Mouse (Mus musculus) hindbrain, embryonic 10.5 days (tissue): ENCODE results near the gene Psmd9. TPM values are rescaled to one million over a fixed set of nuclear protein-coding genes. Genes with fewer than 3 reads are reported as not detected.

Source experiments
- DNase-seq: peaks from one replicate; pipeline ENCODE4 v3.0.0-alpha.2; 2017; ENCODE audit warnings: low spot score
- H3K27ac ChIP-seq: fragments of 300-500 bp; sonication (generic); 2 replicates; pipeline ENCODE4 v1.5.1; 2016; ENCODE audit warnings: mild to moderate bottlenecking, moderate library complexity
- H3K27me3 ChIP-seq: fragments of 300-500 bp; sonication (generic); 2 replicates; pipeline ENCODE4 v1.6.1; 2016; ENCODE audit warnings: mild to moderate bottlenecking; ENCODE audit not compliant: poor library complexity, insufficient read depth, severe bottlenecking
- H3K36me3 ChIP-seq: fragments of 300-500 bp; sonication (generic); 2 replicates; pipeline ENCODE4 v1.6.1; 2016; ENCODE audit warnings: mild to moderate bottlenecking, moderate library complexity
- H3K4me1 ChIP-seq: fragments of 300-500 bp; sonication (generic); replicated peaks from 2 replicates; pipeline ENCODE4 v1.6.1; 2016; ENCODE audit warnings: mild to moderate bottlenecking
- H3K4me3 ChIP-seq: fragments of 300-500 bp; sonication (generic); 2 replicates; pipeline ENCODE4 v1.5.1; 2016; ENCODE audit warnings: mild to moderate bottlenecking, moderate library complexity
- H3K9me3 ChIP-seq: fragments of 300-500 bp; sonication (generic); 2 replicates; pipeline ENCODE4 v1.6.1; 2016; ENCODE audit warnings: mild to moderate bottlenecking, moderate library complexity
- WGBS: fragments of 180-500 bp; shearing (Covaris S2); methylation state at CpG from one replicate; pipeline ENCODE4 v1.1.7; 2016; 5-methylcytosine and 5-hydroxymethylcytosine counted together
- polyA plus RNA-seq: library from polyadenylated mRNA; unstranded; fragments of >200 nt; fragmentation: Nextera tagmentation; extraction: Ambion mirVana; gene quantifications from 2 replicates; pipeline ENCODE4 v1.2.1, GENCODE M21; 2016

The Psmd9 gene
- polyA plus RNA-seq, 1 experiment from 2014 or later, result 86.3 TPM

DNA sequence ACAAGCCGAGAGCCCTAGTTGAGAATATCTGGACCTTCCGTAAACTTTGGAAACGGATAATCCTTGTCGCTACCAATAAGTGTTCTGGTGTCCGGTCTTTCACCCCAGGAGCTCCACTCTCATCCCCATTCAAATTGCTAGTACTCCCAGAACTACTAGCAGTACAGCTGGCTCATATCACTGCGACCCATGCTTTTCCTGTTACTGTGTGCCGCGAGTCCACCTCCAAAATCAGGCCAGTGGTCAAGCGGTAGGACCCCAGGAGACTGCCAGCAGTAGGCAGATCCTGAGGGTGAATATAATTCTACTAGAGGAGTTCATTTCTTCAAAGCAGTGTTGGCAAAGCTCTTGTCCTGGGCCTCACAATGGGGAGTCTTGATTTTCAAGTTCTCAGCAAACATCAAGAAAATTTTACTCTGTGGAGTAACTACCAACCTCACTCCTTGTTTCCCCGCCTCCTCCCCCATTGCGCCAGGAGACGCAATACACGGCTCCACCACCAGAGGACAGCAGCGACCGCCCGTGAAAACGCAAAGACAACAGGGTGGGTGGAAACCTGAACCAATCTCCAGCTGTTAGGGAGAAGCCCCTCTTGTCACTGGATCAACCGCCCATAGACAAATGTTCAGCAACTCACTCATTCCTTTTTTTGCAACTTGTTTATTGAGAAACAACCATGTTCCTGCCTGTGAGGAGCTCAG, 36.0 kb upstream of the Psmd9 start:
- H3K36me3 ChIP-seq, result peaks cover 78% of the 10 kb centered on the region
- peak; percentile 90 for DNase-seq
- H3K27ac ChIP-seq, result peak overlapping the region; percentile 100; the same call in 1 of the 2 replicates
- H3K4me1 ChIP-seq, result peaks cover 76% of the 10 kb centered on the region
- WGBS, result 19% methylated on average over 18 of the region's 18 CpGs
- H3K4me3 ChIP-seq, result peak overlapping the region; percentile 92; the same call in 1 of the 2 replicates
- H3K9me3 ChIP-seq, result no peaks in the 10 kb centered on the region
- H3K27me3 ChIP-seq, result peaks cover 13% of the 10 kb centered on the region

DNA sequence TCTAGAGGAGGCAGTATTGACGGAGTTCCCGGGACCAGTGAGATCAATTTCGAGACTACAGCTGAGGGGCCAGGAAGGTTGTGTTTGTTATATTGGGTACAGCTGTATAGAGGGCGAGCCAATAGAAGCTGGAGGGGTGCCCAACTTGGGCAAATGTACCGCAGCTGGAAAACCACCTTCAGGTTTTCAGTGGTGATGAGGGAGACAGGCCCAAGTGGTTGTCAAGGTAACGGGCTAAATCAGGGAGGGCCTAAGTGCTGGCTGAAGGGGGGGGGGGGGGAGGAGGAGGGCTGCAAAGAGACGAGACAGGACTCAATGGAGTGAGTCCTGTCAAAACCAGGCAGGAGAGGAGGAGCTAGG, 35.4 kb upstream of the Psmd9 start:
- Histone ChIP-seq H3K27me3 (peaks cover 13% of the 10 kb centered on the region), H3K4me3 (peak overlapping the region; percentile 92), H3K27ac (peak overlapping the region; percentile 100), H3K9me3 (no peaks in the 10 kb centered on the region), H3K4me1 (peaks cover 77% of the 10 kb centered on the region), H3K36me3 (peaks cover 73% of the 10 kb centered on the region)
- DNase-seq, result no peak
- WGBS, result 23% methylated on average over 7 of the region's 7 CpGs

DNA sequence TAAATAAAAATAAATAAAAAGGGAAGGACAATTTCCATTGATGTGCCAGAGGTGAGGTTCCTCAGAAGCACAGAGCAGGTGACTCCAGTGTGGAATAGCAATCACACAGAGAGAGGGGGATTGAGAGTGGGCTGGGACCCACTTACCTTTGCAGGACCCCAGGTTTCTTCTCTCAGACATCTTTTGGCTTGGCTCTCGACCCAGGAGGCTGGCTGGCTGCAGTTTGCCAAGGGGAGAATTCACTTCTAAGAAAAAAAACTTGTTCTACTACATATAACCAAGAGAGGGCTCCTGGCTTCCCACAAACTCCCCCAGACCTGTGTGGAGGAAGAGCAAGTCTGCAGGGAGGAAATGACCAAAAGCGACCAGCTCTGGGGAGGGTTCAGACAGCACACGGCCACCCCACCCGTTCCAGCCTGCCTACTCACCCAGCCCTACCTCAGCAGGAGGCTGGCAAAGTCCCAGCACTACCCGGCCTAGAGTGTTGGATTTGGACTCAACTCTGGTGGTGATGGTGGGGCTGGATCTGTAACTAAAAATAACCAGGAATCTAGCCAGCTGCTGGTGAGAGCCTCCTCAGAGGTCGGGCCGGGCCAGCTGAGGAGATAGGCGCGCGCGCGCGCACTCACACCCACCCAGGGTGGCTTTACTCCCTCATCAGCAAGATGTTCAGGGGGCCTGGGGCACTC, 34.9 kb upstream of the Psmd9 start:
- H3K4me1 ChIP-seq, result peaks cover 76% of the 10 kb centered on the region
- peaks cover 67% of the 10 kb centered on the region for H3K36me3 ChIP-seq
- H3K4me3 ChIP-seq, result peak overlapping the region; percentile 92
- peaks cover 13% of the 10 kb centered on the region for H3K27me3 ChIP-seq
- no peak for DNase-seq
- peak overlapping the region; percentile 100 for H3K27ac ChIP-seq
- WGBS, result 36% methylated on average over 13 of the region's 13 CpGs
- H3K9me3 ChIP-seq, result no peaks in the 10 kb centered on the region

DNA sequence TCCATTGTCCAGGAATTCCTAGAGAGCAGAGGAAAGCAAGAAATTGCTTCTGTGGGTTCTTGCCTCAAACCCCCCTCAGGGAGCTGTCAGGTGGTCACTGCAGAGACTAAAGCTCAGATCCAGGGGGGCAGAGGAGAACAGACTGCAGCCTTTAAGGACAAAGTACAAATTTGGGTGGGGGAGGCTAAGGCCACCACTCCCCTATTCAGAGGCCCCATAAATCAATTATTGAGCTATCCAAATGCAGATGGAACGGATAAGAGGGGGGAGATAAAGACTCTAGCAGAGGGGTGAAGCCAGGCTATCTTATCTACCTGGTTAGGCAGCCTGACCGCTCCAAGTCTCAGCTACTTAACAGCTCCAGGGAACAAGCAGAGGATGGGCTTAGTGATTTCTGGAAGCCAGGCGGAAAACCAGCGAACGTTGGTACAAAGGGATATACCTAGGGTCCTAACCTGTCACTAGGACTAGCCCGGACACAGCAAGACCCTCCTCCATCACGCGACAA, 34.3 kb upstream of the Psmd9 start:
- no peak for DNase-seq
- 23% methylated on average over 8 of the region's 8 CpGs for WGBS
- H3K36me3 ChIP-seq, result peaks cover 61% of the 10 kb centered on the region

DNA sequence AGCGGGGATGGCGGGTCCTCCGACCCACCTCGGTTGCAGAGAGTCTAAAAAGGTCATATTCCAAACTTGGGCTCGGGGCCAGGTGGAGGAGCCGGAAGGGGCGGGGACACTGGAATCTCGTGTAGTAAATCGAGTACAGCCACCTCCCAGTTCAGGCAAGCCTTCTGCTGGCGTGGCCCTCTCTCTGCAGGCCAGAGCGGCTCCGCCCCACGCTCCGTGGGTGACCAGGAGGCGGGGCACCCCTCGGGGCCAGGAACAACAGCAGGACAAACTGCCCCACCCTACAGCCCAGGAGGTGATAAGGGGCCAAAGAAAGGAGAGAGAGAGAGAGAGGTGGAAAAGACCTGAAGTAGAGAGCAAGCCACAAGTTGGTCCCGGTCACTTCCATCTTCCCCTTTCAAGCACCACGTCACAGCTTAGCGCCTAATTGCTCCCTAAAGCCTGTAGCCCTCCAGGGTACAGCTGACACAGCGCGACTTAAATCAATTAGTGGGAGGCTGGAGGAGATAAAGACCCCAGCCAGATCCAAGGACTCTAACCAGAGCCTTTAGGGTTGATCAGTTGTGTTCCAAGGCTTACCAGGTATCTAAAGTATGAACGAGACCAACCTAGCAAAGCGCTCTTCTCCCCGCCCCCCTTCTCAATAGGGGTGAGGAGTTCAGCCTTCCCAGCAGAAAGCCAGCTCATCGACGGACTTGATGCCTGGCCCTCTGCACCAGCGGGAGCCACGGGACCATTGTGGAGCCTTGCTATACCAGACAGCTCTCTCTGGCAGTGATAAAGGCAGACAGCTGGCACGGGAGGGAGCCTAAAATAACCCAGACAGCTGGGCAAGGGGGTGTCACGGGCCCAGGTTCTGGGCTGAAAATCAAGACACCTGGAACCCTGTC, 33.5 kb upstream of the Psmd9 start:
- H3K4me3 ChIP-seq, result peak overlapping the region; percentile 92
- H3K9me3 ChIP-seq, result no peaks in the 10 kb centered on the region
- WGBS, result 4% methylated on average over 30 of the region's 30 CpGs
- DNase-seq, result peak; percentile 58
- H3K27ac ChIP-seq, result peak overlapping the region; percentile 100
- H3K4me1 ChIP-seq, result peaks cover 76% of the 10 kb centered on the region
- H3K36me3 ChIP-seq, result peaks cover 54% of the 10 kb centered on the region
- H3K27me3 ChIP-seq, result peaks cover 10% of the 10 kb centered on the region

More for the DNA sequence above, 34.3 kb upstream of the Psmd9 start:
- H3K4me3 ChIP-seq, result peak overlapping the region; percentile 92
- peaks cover 13% of the 10 kb centered on the region for H3K27me3 ChIP-seq
- peaks cover 76% of the 10 kb centered on the region for H3K4me1 ChIP-seq
- H3K9me3 ChIP-seq, result no peaks in the 10 kb centered on the region
- peak overlapping the region; percentile 100 for H3K27ac ChIP-seq

DNA sequence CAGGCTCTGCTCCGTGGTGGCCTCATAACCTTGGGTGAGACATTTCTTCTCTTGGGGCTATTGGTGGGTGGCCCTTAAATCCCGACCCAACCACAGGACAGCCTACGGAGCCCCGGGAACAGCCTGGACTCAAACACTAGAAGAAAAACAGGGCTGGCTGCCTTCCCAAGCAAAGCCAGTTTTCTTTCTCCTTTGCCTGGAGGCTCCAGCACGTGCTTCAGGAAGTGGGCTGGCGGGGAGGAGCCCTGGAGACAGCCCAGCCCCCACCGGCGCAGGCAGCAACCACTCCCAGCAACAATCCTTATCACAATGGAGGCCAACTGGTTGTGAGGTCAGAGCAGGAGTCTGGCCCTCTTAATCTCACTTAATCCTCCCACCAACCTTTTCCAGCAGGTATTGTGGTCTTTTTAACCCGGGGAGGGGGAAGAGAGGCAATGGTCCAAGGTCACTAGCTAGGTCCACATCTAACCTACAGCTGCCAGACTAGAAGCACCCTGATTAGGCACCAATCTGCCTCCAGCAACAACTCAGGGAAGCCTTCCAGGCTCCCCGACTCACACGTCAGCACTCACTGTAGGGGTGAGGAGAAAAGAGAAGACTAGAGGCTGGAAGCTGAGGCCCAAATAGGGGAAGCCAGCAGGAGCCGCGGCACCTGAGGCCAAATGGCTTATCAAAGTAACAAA, 32.7 kb upstream of the Psmd9 start:
- under 1% methylated on average over 13 of the region's 13 CpGs for WGBS
- peak; percentile 78 for DNase-seq
- Histone ChIP-seq H3K9me3 (no peaks in the 10 kb centered on the region), H3K27ac (peak overlapping the region; percentile 100), H3K27me3 (peaks cover 4% of the 10 kb centered on the region), H3K4me1 (peaks cover 73% of the 10 kb centered on the region), H3K4me3 (peak overlapping the region; percentile 92), H3K36me3 (peaks cover 48% of the 10 kb centered on the region)

DNA sequence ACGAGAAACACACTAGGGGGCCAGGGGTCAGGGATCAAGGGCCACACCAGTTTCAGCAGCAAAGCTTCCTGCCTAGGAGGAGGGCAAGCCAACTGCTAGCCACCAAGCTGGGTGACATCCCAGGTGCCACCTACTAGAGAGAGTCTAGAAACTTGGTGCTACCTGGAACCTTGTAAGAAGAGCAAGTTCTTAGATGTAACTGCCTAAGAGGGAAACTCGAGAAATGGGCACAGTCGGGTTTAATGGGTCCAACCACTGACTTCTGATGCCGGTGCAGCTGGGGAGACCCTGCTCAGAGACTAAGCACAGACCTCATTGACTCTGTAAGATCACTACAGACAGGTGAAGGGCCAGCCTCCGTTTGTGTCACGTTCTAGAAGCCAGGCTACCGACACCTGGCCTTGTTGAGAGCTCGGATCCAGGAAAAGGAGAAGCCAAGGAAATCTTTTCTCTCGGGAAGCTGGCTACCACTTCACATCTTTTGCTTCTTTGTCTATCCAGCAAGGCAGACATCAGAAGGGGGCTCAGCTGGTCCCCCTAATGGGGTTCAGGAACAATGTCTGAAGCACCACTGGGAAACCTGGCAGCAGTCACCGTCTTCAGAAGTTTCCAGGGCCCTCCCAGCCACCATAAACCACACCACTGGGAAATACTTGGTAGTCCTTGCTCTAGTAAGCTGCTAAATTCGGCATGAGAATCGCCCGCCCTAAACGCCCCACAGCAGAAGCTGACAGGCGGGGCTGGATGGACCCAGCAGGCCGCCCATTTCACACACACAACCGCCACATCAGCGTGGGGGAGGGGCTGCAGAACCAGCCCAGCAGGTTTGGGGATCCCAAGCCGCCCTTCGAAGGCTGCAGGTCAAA, 31.9 kb upstream of the Psmd9 start:
- H3K4me3 ChIP-seq, result peak overlapping the region; percentile 92
- 1% methylated on average over 20 of the region's 20 CpGs for WGBS
- H3K27ac ChIP-seq, result peak overlapping the region; percentile 100
- H3K4me1 ChIP-seq, result peaks cover 73% of the 10 kb centered on the region
- H3K27me3 ChIP-seq, result no peaks in the 10 kb centered on the region
- peak; percentile 84 for DNase-seq
- peaks cover 44% of the 10 kb centered on the region for H3K36me3 ChIP-seq
- no peaks in the 10 kb centered on the region for H3K9me3 ChIP-seq

DNA sequence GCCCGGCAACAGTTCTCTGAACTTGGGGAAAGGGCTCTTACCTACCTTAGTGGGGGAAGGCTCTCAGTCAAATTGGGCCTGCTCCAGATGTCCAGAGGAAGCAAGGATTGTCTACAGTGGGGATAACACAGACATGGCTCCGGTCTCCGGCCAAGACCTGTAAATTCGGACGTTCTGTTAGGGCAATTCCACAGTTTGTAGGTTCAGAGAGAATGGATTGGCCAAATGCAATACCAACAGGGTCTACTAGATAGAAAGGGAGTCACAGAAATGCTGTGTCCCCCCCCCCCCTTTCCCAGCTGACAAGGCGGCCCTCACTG, 31.3 kb upstream of the Psmd9 start:
- under 1% methylated on average over 6 of the region's 6 CpGs for whole genome bisulfite sequencing
- Histone ChIP-seq H3K27ac (peak overlapping the region; percentile 100), H3K36me3 (peaks cover 38% of the 10 kb centered on the region), H3K9me3 (no peaks in the 10 kb centered on the region), H3K4me3 (peak overlapping the region; percentile 92), H3K4me1 (peaks cover 68% of the 10 kb centered on the region), H3K27me3 (no peaks in the 10 kb centered on the region)
- DNase-seq, result no peak

DNA sequence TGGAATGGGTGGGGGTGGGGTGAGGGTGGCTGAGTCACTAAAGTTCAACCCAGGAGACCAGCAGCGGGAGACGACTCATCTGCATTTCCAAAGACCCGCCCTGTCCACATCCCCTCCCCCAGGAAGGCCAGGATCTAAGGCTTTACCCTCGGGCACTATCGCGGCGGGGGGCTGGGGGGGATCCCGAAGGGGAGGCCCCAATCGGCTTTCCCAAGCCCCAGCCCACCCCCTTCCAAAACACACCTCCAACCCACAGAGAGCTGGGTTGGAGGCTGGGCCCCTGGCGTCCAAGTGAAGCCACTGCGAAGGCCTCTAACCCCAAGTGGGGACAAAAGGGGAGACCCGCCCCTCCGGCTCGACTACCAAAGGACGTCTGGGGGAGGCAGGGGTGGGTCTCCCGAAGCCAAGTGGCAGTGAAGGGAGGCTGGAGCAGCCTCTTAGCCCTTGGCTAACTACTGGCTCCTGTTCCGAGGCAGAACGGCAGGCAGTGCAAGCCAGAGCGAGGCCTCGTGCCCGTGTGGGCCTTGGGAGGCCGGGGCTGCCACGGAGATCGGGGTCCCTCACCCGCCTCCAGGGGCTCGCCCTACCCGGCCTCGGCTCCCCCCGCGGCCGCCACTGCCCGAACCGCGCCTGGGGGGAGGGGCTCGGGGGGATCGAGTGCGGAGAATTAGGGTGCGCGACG, 30.8 kb upstream of the Psmd9 start:
- Histone ChIP-seq H3K9me3 (no peaks in the 10 kb centered on the region), H3K27ac (peak overlapping the region; percentile 100), H3K36me3 (peaks cover 38% of the 10 kb centered on the region), H3K4me3 (peak overlapping the region; percentile 92), H3K27me3 (no peaks in the 10 kb centered on the region), H3K4me1 (peaks cover 69% of the 10 kb centered on the region)
- WGBS, result under 1% methylated on average over 40 of the region's 40 CpGs
- peak; percentile 92 for DNase-seq

DNA sequence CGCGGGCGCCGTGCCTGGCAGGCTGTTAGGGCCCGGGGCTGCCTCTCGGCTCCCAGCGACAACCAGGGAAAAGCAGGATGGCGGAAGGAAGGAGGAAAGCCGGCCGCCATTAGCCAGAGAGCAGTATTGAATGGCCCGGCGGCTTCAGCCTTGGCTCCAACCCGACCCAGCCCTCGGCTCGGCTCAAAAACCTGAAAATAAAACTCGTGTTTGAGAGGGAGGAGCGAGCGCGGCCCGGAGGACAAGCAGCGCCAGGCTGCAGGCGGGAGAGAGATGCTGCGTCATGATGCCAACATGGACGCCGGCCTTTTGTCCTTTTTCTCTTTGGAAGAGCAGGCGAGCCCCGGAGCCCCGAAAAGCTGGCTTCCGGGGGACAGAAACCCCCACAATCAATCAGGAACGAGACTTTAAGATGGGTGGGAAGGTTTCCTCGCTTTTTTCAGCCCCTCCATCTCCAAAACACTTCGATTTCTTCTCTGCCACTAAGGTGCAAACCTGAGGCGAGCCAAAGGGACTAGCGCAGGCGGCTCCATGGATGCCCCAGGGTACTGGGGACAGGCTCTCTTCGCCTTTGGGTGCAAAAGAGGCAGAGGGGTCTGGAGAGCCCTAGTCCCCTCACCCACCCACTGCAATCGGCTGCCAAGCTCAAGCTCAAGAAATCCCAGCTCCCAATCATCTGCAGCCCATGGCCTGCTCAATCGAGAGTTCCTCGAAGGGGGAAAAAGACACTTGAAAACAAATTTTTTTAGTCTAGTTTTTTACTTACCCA, 30.1 kb upstream of the Psmd9 start:
- Histone ChIP-seq H3K27ac (peak overlapping the region; percentile 100), H3K4me1 (peaks cover 69% of the 10 kb centered on the region), H3K9me3 (no peaks in the 10 kb centered on the region), H3K36me3 (peaks cover 32% of the 10 kb centered on the region), H3K27me3 (no peaks in the 10 kb centered on the region), H3K4me3 (peak overlapping the region; percentile 92)
- peak; percentile 84 for DNase-seq
- WGBS, result under 1% methylated on average over 39 of the region's 39 CpGs
